Mouse (Mus musculus): Measurements from ENCODE around the gene Rhobtb1.

Gene Rhobtb1

GRCm38 (mm10) chr10:69247311-69248033 is 96.2 kb downstream of the Rhobtb1 start:
- DNase-seq (ENCODE audit: low read depth): no peak

GRCm38 (mm10) chr10:69248261-69249160 is 97.3 kb downstream of the Rhobtb1 start:
- no peak for DNase-seq (ENCODE audit: low read depth)

- no peak for DNase-seq (ENCODE audit: low read depth)
These were observed 100.0 kb downstream of the Rhobtb1 start for GRCm38 (mm10) chr10:69251254-69251653.

GRCm38 (mm10) chr10:69252112-69253074 is 101.2 kb downstream of the Rhobtb1 start:
- no peak for DNase-seq (ENCODE audit: low read depth)

GRCm38 (mm10) chr10:69253075-69253685 is 101.9 kb downstream of the Rhobtb1 start:
- peak; percentile 9 for DNase-seq (ENCODE audit: low read depth)

GRCm38 (mm10) chr10:69253686-69254080 is 102.4 kb downstream of the Rhobtb1 start:
- no peak for DNase-seq (ENCODE audit: low read depth)

DNA sequence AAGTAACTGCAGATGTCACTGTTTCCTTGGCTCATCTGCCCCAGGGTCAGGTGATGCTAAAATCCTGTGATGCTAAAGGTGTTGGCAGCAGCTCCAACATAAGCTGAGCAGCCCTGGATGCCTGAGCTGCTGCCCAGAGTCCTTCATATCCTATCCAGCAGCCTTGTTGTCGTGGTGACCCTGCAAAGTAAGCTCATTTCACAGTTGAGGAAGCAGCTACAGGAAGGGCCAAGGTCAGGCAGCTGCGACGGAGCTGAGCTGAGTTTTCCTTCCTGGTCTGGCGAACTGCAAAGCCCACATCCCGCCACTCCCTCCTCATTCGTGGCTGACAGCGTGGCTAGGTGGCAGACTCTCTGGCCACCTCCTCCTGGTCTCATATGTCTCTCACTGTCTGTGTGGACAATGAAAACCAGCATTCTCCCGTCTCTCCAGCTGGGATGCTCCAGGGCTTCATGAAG is 103.2 kb downstream of the Rhobtb1 start:
- DNase-seq (ENCODE audit: low read depth): no peak

GRCm38 (mm10) chr10:69255594-69255993 is 104.4 kb downstream of the Rhobtb1 start:
- no peak for DNase-seq (ENCODE audit: low read depth)

DNA sequence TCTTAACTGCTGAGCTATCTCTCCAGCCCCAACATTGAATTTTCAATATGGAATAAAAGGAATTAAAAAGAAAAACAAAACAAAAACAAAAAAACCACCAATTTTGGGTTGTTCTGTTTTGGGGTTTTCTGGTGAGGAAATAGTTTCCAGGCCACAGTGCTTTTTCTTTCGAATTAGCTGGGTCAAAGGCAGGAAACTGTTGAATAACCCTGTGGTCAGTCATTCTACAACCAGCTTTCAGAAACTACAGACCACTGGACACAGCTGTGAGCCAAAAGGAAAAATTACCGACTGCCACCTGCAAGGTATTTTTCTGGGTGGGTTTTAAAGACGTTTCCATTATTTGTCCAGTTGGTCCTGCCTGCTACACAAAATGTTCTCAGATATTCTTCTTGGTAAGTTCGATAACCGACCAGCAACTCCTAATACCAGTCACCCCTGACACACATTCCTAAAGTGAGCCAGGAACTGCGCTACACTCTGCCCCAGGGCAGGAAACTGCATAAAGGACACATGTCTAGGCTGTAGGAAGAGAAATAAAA is 106.4 kb downstream of the Rhobtb1 start:
- no peak for DNase-seq (ENCODE audit: low read depth)

DNA sequence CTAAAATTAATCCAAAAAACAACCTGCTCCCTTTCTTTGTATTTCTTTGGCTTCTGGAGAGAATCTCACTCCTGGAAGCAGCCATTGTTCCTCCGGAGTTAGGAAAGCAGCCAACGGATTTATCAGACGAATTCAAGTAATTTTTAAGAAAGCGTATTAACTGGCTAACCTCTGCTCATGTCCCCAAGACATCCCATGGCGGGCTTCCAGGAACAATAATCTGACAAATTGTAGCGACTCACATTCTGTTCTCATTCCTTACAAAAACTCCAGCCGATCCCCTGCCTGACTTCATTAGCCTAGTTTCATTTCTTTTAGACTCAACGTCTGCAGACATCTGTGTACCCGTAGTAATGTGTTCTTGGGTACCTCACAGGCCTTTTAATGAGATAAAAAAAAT is 107.4 kb downstream of the Rhobtb1 start:
- DNase-seq (ENCODE audit: low read depth): peak; percentile 31

GRCm38 (mm10) chr10:69259161-69259560 is 107.9 kb downstream of the Rhobtb1 start:
- DNase-seq (ENCODE audit: low read depth): no peak

DNA sequence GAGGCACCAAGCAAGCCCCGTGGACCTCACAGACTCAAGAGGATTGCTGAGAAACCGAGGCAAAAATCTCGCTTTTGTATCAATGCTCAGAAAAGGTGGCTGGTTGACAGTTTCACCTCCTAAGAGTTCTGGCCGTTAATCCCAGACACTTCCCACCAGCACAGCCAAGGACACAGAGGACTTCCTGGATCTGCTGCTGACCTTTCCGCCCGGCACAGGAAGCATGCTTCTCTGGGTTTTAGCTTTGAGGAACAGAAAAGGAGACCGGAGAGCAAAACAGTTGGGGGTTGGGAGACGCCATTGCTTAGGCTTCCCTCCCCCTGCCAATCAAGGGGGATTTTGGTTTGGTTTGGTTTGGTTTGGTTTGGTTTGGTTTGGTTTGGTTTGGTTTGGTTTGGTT is 108.7 kb downstream of the Rhobtb1 start:
- DNase-seq (ENCODE audit: low read depth): no peak

GRCm38 (mm10) chr10:69262918-69263822 is 111.9 kb downstream of the Rhobtb1 start:
- no peak for DNase-seq (ENCODE audit: low read depth)

- DNase-seq (ENCODE audit: low read depth): no peak
These were observed 112.7 kb downstream of the Rhobtb1 start for GRCm38 (mm10) chr10:69263906-69264305.

DNA sequence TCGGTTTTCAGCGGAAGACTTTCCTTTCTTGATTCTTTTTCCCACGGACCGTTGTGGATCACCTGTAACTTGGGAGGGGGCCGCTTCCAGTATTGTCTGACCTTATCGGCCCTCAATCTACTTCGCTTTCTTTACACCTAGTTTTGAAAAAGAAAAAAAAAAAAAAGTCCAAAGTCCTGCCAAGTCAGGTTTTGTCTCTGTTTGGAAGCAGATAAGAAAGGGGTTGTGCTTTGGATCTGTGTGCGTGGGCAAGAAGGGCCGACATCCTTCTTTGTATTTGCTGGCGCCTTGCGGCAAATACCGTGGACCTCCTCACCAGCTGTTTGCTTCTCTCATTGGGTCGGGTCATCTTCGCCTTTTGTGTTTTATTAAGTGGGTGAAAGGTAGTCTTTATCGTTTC is 114.2 kb downstream of the Rhobtb1 start:
- no peak for DNase-seq (ENCODE audit: low read depth)

DNA sequence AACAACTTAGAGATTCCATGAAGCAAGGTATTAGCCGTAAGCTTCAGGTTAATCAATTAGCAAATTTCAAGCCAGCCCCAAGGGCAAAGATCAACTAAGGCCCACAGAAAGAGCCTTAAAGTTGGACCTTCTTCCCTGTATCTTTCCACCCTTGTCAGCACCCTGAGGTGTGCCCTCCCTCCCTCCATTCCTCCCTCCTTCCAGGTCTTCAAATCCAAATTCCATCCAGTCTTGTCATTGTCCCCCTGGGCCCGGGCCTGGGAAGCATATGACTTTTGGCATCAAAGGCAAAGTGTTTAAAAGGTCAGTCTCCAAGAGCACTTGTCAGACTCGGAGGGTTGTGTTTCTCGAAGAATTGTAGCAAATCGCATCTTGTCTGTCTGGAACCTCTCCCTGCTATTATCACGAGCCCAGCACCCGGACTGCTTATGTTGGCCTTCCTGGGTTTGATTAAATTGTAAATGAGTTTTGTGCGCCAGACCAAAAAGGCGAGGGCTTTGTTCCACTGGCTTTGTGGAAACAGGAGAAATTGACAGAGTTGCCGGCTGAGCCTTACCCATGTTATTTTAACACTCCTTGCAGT is 116.9 kb downstream of the Rhobtb1 start:
- DNase-seq (ENCODE audit: low read depth): no peak

- DNase-seq (ENCODE audit: low read depth): no peak
These were observed 120.2 kb downstream of the Rhobtb1 start for GRCm38 (mm10) chr10:69271436-69271835.

GRCm38 (mm10) chr10:69274275-69274674 is 123.0 kb downstream of the Rhobtb1 start:
- DNase-seq (ENCODE audit: low read depth): no peak

GRCm38 (mm10) chr10:69274705-69275104 is 123.5 kb downstream of the Rhobtb1 start:
- DNase-seq (ENCODE audit: low read depth): no peak
